Mouse (Mus musculus) adrenal gland, postnatal 10 days (tissue): ENCODE results near the gene 1110025L11Rik. TPM values are rescaled to one million over a fixed set of nuclear protein-coding genes. Genes with fewer than 3 reads are reported as not detected.
A peak's percentile ranks its signal among the peaks of the same experiment; 100 is the strongest.
"Not testable (repeated sequence)": the region's sequence is repeated elsewhere in the genome, so short reads cannot be mapped to it uniquely, and the experiment has no call there.

Source experiments
- DNase-seq: peaks from one replicate; pipeline ENCODE4 v3.0.0; 2021; ENCODE audit warnings: mixed read lengths
- long read RNA-seq, 2 experiments: library from polyadenylated mRNA; stranded (forward); transcript quantifications; one replicate each; pipeline ENCODE4 v2.0.0; 2021
- total RNA-seq, 2 experiments: library from RNA; stranded (reverse); gene quantifications; 2 replicates each; pipeline ENCODE4 v1.2.3; 2021

The 1110025L11Rik gene
- total RNA-seq, result not detected
- long read RNA-seq, experiment 1, result 0 reads
- long read RNA-seq, experiment 2, result 0 reads

DNA sequence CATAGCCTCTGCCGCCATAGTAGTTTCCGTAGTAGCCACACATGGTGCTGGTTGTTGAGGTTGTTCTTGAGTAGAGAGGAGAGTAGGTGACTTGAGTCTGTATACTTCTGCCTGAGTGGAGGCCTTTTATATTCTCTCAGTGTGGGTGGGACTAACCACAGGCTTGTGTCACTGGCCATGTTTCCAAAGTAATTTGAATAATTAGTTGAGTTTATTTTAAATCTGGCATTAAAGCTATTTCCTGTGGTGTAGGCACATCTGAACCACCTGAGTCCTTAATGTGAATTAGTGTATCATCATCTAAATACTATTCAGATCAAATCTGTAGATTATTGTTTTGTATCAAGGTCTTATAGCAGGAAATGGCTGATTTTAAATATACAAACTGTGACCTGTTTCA, at the start of gene 1110025L11Rik:
Gene 1110025L11Rik (minus strand): TSS at position 101 of the 400 bp plus-strand sequence.
- not testable (repeated sequence) for DNase-seq

DNA sequence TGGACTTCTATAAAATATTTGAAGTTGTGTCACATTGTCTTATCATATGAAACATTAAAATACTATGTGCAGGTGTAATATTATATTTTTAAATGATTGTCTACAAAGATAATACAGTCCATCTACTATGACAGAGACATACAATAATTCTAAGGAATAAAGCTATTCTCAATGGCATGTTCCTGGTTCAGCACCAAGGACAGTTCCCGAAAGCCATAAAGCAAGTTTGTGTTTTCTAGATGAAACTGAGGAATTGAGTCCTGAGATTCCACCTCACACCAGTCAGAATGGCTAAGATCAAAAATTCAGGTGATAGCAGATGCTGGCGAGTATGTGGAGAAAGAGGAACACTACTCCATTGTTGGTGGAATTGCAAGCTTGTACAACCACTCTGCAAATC, 7.2 kb upstream of the 1110025L11Rik start:
- peak; percentile 24 for DNase-seq

DNA sequence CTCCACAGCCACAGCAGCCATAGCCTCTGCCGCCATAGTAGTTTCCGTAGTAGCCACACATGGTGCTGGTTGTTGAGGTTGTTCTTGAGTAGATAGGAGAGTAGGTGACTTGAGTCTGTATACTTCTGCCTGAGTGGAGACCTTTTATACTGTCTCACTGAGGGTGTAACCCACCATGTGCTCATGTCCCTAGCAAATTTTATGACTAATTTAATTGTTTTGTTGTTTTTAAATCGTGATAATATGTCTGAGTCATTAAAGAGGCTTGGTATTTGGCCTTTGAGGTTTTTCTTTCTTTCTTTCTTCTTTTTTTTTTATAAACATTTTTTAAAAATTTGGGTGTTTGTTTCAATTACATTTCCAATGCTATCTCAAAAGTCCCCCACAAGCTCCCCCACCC, 16.0 kb downstream of the 1110025L11Rik start, which contains the start of gene Krtap6-5:
Gene Krtap6-5 (minus strand): TSS at position 101 of the 400 bp plus-strand sequence.
- DNase-seq, result no peak

DNA sequence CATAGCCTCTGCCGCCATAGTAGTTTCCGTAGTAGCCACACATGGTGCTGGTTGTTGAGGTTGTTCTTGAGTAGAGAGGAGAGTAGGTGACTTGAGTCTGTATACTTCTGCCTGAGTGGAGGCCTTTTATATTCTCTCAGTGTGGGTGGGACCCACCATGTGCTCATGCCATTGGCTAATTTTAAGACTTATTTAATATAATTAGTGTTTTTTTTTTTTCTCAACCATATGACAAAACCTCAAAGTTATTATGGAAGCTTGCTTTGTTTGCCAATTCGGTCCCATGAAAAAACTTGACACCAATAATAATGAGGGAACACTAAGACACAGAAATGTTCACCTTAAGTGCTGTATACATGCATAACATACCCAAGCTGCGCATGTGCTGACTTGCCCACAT, 22.4 kb downstream of the 1110025L11Rik start, which contains the start of gene Gm10228:
Gene Gm10228 (minus strand): TSS at position 101 of the 400 bp plus-strand sequence.
- DNase-seq, result not testable (repeated sequence)

DNA sequence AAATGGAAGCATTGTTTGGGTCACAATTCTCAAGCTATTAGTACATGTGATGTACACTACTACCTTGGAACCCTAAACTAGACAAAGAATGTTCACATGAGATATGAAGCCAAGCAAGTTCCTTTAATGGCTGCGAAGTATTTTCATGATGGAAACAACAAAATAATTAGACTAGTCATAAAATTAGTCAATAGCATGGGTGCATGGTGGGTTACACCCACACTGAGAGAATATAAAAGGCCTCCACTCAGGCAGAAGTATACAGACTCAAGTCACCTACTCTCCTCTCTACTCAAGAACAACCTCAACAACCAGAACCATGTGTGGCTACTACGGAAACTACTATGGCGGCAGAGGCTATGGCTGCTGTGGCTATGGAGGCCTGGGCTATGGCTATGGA, 32.4 kb downstream of the 1110025L11Rik start, which contains the start of gene Krtap6-1:
Gene Krtap6-1 (plus strand): TSS at position 301 of the 400 bp plus-strand sequence.
- DNase-seq, result not testable (repeated sequence)

DNA sequence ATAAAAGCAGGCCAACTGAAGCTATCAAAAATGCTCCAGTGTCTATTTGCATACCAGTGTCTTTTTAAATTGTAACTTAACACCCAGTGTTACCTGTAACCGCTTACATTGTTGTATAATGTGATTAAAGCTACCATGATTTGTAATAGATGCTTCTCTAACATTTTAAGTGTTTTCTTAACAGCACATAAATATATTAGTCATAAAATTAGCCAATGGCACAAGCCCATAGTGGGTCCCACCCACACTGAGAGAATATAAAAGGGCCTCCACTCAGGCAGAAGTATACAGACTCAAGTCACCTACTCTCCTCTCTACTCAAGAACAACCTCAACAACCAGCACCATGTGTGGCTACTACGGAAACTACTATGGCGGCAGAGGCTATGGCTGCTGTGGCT, 48.8 kb downstream of the 1110025L11Rik start, which contains the start of gene Gm10229:
Gene Gm10229 (plus strand): TSS at position 301 of the 400 bp plus-strand sequence.
- not testable (repeated sequence) for DNase-seq

DNA sequence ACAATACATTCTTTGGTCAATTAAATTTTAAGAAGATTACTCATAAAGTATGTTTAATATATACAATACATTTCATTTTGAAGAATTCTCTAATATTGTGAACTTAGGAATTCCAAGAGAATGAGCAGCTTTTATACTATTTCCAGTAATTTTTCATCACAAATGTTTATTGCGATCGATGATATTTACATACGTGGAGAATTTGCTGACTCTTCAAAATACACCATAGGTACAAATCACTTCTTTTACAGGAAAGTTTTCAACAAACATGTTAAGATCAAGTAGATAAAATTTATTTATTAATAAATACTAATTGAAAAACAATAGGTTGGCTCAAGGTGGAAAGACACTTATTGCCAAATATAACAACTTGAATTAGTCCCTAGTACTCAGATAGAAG, 49.8 kb downstream of the 1110025L11Rik start:
- DNase-seq, result no peak

Other genes with a start within 250 kb of the 1110025L11Rik start
- gene Krtap15, start 243.8 kb downstream of the 1110025L11Rik start, total RNA-seq, result not detected
- not detected for gene Krtap14, start 237.9 kb downstream of the 1110025L11Rik start, total RNA-seq
- gene Krtap19-1, start 194.6 kb downstream of the 1110025L11Rik start, total RNA-seq, result not detected
- gene Krtap19-2, start 189.7 kb downstream of the 1110025L11Rik start, total RNA-seq, result not detected
- gene Krtap19-3, start 186.0 kb downstream of the 1110025L11Rik start, total RNA-seq, result not detected
- gene Krtap19-4, start 178.9 kb downstream of the 1110025L11Rik start, total RNA-seq, result not detected
- not detected for gene Krtap19-5, start 167.5 kb downstream of the 1110025L11Rik start, total RNA-seq
- not detected for gene Krtap19-9b, start 131.7 kb downstream of the 1110025L11Rik start, total RNA-seq
- gene Krtap16-3, start 101.1 kb downstream of the 1110025L11Rik start, total RNA-seq, result not detected
- gene Krtap22-2, start 53.2 kb downstream of the 1110025L11Rik start, total RNA-seq, result not detected
- gene Gm10229, start 48.7 kb downstream of the 1110025L11Rik start, total RNA-seq, result not detected
- gene Krtap6-1, start 32.3 kb downstream of the 1110025L11Rik start, total RNA-seq, result not detected
- gene Gm10228, start 22.5 kb downstream of the 1110025L11Rik start, total RNA-seq, result not detected
- gene Krtap6-5, start 16.1 kb downstream of the 1110025L11Rik start, total RNA-seq, result not detected
- gene Krtap6-3, start 20.0 kb upstream of the 1110025L11Rik start, total RNA-seq, result not detected
- not detected for gene Gm6358, start 76.8 kb upstream of the 1110025L11Rik start, total RNA-seq
- gene Gm10061, start 87.1 kb upstream of the 1110025L11Rik start, total RNA-seq, result not detected
- gene Gm9789, start 94.0 kb upstream of the 1110025L11Rik start, total RNA-seq, result not detected
- gene Gm7735, start 105.5 kb upstream of the 1110025L11Rik start, total RNA-seq, result not detected
- not detected for gene 1110057P08Rik, start 110.7 kb upstream of the 1110025L11Rik start, total RNA-seq
- not detected for gene Krtap20-2, start 141.9 kb upstream of the 1110025L11Rik start, total RNA-seq